Mouse (Mus musculus): ENCODE results near the gene Slc17a9. TPM values are rescaled to one million over a fixed set of nuclear protein-coding genes. Genes with fewer than 3 reads are reported as not detected.

Slc17a9 gene
- polyA plus RNA-seq, 1 experiment, result 0.13 TPM

DNA sequence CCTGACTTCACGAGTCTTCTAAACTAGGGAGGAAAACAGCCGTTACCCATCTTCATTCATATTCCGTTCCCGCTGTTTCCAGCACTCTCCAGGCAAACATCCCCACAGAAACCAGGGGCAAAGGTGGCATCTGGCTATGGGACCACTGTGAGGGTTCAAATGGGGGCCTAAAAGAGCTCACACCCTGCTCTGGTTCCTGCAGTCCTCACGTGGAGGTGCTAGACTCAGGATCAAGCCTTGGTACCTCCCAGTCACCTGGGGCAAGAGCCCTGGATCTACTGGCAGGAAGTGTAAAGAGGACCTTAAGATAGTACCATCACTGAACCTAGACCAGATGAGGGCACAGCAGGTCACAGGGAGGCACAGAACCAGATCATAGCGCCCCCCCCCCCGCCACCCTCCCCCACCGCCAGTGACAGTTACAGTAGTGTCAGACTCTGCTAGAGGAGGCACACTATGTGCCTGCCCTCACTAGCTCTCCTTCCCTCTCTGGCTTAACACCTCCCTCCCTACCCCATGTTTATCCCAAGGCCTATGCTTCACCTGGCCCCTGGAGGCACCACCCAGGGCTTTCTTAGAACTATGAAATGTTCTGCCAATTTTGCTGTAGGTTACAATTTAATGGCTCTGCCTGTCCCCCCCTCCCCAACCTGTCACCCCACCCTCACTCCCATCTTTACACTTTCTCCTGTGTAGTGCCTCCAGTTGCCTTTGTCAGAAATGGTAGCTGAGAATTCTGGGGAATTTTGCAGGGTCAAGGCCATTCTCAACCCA lies 980 bp downstream of the Slc17a9 start:
- Histone ChIP-seq H3K27me3 (ENCODE audit: control insufficient read depth) (no peaks in the 10 kb centered on the region; the same call in 1 of the 2 replicates), H3K4me3 (replicated peaks) (peak overlapping the region; percentile 46), H3K9me3 (ENCODE audit: control insufficient read depth, low read length) (no peaks in the 10 kb centered on the region), H3K36me3 (ENCODE audit: control insufficient read depth) (peaks cover 41% of the 10 kb centered on the region), H3K4me1 (ENCODE audit: control insufficient read depth) (peaks cover 55% of the 10 kb centered on the region)
- TF ChIP-seq TAL1 (IDR thresholded peaks at IDR 0.05; ENCODE audit: low read length), result no peak
- TF ChIP-seq GATA1 (IDR thresholded peaks at IDR 0.05; ENCODE audit: low read length), result no peak

DNA sequence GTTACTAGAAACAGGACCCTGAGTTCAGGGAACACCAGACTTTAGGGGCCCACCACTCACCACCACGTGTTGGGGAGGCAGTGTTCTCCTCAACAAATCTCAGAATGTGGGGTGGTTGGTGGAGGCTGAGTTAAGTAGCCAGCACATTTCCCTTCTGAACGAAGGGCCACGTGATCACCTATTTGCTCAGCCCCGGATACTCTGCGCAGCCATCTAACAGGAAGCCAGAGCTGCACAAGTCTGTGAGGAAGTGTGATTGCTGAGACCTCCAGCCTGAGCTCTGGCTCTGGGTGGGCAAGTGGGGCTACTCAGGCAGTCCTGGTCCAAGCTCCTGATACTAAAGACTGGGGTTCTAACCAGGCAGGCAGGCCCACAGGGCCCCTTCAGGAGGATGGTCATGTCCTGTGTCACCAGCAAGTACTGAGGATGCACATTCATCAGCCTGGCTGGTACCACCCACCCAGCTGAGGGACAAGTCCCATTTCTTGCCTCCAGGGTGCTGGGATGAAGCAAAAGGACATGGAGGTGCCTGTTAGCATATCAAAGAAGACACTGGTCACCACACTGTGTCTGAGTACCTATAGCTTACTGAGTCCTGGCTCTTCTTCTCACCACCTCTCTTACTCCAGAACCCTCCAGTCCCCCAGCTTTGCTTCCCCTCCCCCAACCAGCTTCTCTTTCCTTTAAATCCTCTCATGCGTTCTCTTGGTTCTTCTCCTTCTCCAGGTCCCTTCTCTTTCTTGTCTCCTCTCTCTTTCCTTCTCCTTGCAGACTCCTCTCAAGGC lies 1.8 kb downstream of the Slc17a9 start:
- H3K4me1 ChIP-seq (ENCODE audit: control insufficient read depth), result peaks cover 52% of the 10 kb centered on the region
- no peaks in the 10 kb centered on the region; the same call in 1 of the 2 replicates for H3K27me3 ChIP-seq (ENCODE audit: control insufficient read depth)
- TF ChIP-seq GATA1 (IDR thresholded peaks at IDR 0.05; ENCODE audit: low read length) (no peak), TAL1 (IDR thresholded peaks at IDR 0.05; ENCODE audit: low read length) (no peak)
- peaks cover 33% of the 10 kb centered on the region for H3K36me3 ChIP-seq (ENCODE audit: control insufficient read depth)
- no peak overlapping the region for H3K4me3 ChIP-seq (replicated peaks)
- H3K9me3 ChIP-seq (ENCODE audit: control insufficient read depth, low read length), result no peaks in the 10 kb centered on the region

DNA sequence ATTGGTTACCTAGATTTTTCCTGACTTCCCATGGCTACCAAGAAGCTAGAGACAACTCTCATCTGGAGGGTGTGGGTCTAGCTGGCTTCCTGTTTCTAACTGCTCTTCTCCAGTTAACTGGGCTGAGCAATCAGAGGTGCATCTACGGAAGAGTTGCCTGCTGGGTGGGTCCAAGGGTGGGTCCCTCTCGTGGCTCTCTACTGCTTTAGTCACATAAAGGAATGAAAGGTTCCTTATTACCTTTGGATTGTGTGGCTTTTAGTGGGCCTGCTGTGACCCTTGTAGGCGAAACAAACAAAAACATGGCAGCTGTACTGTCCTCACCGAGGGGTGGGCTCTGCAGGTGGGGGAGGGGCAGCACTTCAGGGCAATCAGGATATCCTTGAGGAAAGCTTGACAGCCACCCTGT lies 2.6 kb downstream of the Slc17a9 start:
- Histone ChIP-seq H3K4me1 (ENCODE audit: control insufficient read depth) (peaks cover 53% of the 10 kb centered on the region), H3K4me3 (replicated peaks) (no peak overlapping the region), H3K9me3 (ENCODE audit: control insufficient read depth, low read length) (no peaks in the 10 kb centered on the region), H3K36me3 (ENCODE audit: control insufficient read depth) (peaks cover 26% of the 10 kb centered on the region), H3K27me3 (ENCODE audit: control insufficient read depth) (no peaks in the 10 kb centered on the region)
- TF ChIP-seq TAL1 (IDR thresholded peaks at IDR 0.05; ENCODE audit: low read length), result no peak
- no peak for TF ChIP-seq GATA1 (IDR thresholded peaks at IDR 0.05; ENCODE audit: low read length)

DNA sequence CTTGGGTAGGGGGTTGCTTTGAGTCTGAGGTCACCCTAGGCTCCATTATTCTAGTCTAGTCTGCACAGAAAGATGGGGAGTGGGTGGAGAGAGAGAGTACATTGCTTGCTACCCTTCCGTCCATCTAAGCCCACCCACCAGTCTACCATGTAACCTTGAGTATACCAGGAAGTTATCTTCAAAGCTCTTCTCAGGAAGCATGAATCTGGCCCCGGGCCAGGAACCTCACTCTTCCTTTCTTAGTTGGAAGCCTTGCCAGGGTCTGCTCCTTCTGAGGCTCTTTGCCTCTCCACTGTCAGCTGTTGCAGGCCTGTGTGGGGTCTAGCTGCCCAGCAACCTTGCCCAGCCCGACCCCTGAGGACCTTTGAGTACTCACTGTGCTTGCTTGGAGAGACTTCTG lies 6.0 kb downstream of the Slc17a9 start:
- Histone ChIP-seq H3K4me1 (ENCODE audit: control insufficient read depth) (peaks cover 22% of the 10 kb centered on the region), H3K4me3 (replicated peaks) (no peak overlapping the region), H3K27me3 (ENCODE audit: control insufficient read depth) (no peaks in the 10 kb centered on the region; the same call in 1 of the 2 replicates), H3K36me3 (ENCODE audit: control insufficient read depth) (no peaks in the 10 kb centered on the region; the same call in 1 of the 2 replicates), H3K9me3 (ENCODE audit: control insufficient read depth, low read length) (no peaks in the 10 kb centered on the region)
- TF ChIP-seq TAL1 (IDR thresholded peaks at IDR 0.05; ENCODE audit: low read length) (no peak), GATA1 (IDR thresholded peaks at IDR 0.05; ENCODE audit: low read length) (no peak)

DNA sequence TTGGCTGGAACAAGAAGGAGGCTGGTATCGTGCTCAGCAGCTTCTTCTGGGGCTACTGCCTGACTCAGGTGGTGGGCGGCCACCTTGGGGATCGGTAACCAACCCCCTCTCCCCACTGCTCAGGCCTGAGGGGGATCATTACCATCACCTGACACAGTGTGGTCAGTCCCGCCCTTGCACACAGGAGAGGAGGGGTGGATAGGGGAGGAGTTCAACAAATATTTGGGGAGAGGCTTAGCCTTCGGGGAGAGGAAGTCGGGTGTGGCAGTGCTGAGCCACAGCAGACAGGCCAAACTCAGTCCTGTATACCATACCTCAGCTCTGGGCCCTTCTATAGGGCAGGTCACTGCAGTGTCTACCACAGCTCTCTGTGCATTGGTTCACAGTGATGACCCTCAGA lies 6.9 kb downstream of the Slc17a9 start:
- Histone ChIP-seq H3K4me3 (replicated peaks) (no peak overlapping the region), H3K27me3 (ENCODE audit: control insufficient read depth) (no peaks in the 10 kb centered on the region; the same call in 1 of the 2 replicates), H3K9me3 (ENCODE audit: control insufficient read depth, low read length) (no peaks in the 10 kb centered on the region), H3K36me3 (ENCODE audit: control insufficient read depth) (no peaks in the 10 kb centered on the region; the same call in 1 of the 2 replicates), H3K4me1 (ENCODE audit: control insufficient read depth) (peaks cover 15% of the 10 kb centered on the region)
- TF ChIP-seq TAL1 (IDR thresholded peaks at IDR 0.05; ENCODE audit: low read length), result no peak
- TF ChIP-seq GATA1 (IDR thresholded peaks at IDR 0.05; ENCODE audit: low read length), result no peak

DNA sequence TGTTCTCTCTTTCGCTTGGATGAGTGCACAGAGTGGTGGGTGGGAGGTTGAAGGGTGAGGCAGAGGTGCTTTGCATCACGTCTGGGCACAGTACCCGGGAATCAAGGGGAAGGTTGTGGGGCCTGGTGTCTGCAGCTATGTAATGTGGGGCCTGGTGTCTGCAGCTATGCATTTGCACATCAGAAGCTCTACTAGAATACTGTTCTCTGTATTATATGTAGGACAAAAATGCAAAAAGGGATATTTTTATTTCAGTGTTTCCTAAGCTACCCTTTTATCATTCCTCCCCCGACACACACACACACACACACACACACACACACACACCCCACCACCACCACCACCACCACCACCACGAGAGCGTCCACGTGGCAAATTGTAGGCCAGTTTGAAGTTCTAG lies 10.2 kb downstream of the Slc17a9 start:
- Histone ChIP-seq H3K27me3 (ENCODE audit: control insufficient read depth) (no peaks in the 10 kb centered on the region; the same call in 1 of the 2 replicates), H3K4me3 (replicated peaks) (no peak overlapping the region), H3K36me3 (ENCODE audit: control insufficient read depth) (no peaks in the 10 kb centered on the region; the same call in 1 of the 2 replicates), H3K4me1 (ENCODE audit: control insufficient read depth) (peaks cover 6% of the 10 kb centered on the region), H3K9me3 (ENCODE audit: control insufficient read depth, low read length) (no peaks in the 10 kb centered on the region)
- TF ChIP-seq TAL1 (IDR thresholded peaks at IDR 0.05; ENCODE audit: low read length), result no peak
- no peak for TF ChIP-seq GATA1 (IDR thresholded peaks at IDR 0.05; ENCODE audit: low read length)

DNA sequence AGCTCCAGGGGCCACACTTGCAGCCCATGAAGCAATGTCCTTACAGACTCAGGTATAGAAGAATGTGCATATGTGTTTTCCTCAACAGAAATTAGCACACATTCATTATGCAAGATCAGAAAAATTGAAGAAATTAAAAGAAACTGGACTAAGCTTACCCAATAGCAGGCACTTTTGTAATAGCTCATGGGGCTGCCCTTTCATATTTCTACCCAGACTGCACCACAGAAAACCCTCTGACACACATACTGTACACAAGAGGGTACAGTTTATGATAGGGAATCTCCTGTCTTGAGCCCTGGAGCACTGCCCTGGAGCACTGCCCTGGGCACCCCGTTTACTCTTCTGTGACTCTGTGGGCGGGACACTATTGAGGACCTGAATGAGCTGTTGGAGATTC lies 12.9 kb downstream of the Slc17a9 start:
- Histone ChIP-seq H3K9me3 (ENCODE audit: control insufficient read depth, low read length) (no peaks in the 10 kb centered on the region), H3K4me3 (replicated peaks) (no peak overlapping the region), H3K27me3 (ENCODE audit: control insufficient read depth) (no peaks in the 10 kb centered on the region; the same call in 1 of the 2 replicates), H3K36me3 (ENCODE audit: control insufficient read depth) (no peaks in the 10 kb centered on the region; the same call in 1 of the 2 replicates), H3K4me1 (ENCODE audit: control insufficient read depth) (no peaks in the 10 kb centered on the region)
- TF ChIP-seq TAL1 (IDR thresholded peaks at IDR 0.05; ENCODE audit: low read length) (no peak), GATA1 (IDR thresholded peaks at IDR 0.05; ENCODE audit: low read length) (no peak)

DNA sequence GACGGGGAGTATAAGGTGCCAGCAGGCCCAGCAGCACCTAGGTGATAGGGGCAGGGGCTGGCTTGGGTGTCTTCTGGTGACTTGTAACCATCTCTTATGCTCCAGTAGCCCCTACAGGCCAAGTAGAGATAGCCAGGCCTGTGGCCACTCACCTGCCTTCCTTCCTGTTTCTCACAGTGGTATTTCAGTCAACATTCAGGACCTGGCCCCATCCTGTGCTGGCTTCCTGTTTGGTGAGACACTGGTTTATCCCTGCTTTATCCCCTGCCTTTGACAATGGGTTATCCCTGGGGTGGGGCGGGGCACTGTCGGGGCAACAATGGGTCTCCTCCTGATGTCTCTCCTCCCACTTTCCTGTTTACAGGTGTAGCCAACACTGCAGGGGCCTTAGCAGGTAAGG lies 15.3 kb downstream of the Slc17a9 start:
- peaks cover 2% of the 10 kb centered on the region; the same call in 1 of the 2 replicates for H3K4me1 ChIP-seq (ENCODE audit: control insufficient read depth)
- no peaks in the 10 kb centered on the region for H3K9me3 ChIP-seq (ENCODE audit: control insufficient read depth, low read length)
- H3K36me3 ChIP-seq (ENCODE audit: control insufficient read depth), result no peaks in the 10 kb centered on the region
- no peak overlapping the region for H3K4me3 ChIP-seq (replicated peaks)
- no peaks in the 10 kb centered on the region for H3K27me3 ChIP-seq (ENCODE audit: control insufficient read depth)
- TF ChIP-seq GATA1 (IDR thresholded peaks at IDR 0.05; ENCODE audit: low read length) (no peak), TAL1 (IDR thresholded peaks at IDR 0.05; ENCODE audit: low read length) (no peak)

DNA sequence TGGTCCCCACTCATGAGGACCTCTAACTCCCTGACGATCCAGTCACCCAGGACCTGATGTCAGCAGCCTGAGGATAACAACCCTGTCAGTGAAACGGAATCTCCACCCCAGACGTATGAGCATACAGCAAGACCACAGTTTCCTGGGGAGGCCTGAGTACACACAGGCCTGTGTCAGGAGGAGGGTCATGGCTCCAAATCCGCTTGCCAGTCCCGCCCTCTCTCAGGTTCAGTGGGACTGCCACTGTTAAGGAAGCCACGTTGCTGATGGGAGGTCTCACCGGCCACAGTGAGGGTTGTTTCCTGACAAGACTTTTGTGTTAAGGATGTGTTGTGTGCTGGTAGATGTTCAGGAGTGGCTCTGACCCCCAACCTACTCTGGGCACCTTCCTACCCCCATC lies 16.4 kb downstream of the Slc17a9 start:
- peaks cover 2% of the 10 kb centered on the region; the same call in 1 of the 2 replicates for H3K4me1 ChIP-seq (ENCODE audit: control insufficient read depth)
- no peak for TF ChIP-seq TAL1 (IDR thresholded peaks at IDR 0.05; ENCODE audit: low read length)
- no peak for TF ChIP-seq GATA1 (IDR thresholded peaks at IDR 0.05; ENCODE audit: low read length)
- no peaks in the 10 kb centered on the region for H3K9me3 ChIP-seq (ENCODE audit: control insufficient read depth, low read length)
- no peaks in the 10 kb centered on the region for H3K36me3 ChIP-seq (ENCODE audit: control insufficient read depth)
- no peaks in the 10 kb centered on the region for H3K27me3 ChIP-seq (ENCODE audit: control insufficient read depth)
- no peak overlapping the region for H3K4me3 ChIP-seq (replicated peaks)
